Mouse (Mus musculus): ENCODE results near the gene Itga9.

GRCm38 (mm10) chr9:118926111-118926650 lies 319.7 kb downstream of the Itga9 start, which contains the start of gene Ctdspl:
- TF ChIP-seq CTCF (IDR thresholded peaks at IDR 0.05; ENCODE audit: borderline replicate concordance, control insufficient read depth, extremely low read depth, insufficient read depth, low read length, poor library complexity) (no peak; the same call in 1 of the 2 replicates), POLR2A (IDR thresholded peaks at IDR 0.05; ENCODE audit: control insufficient read depth, extremely low read depth, insufficient read depth, low read length, poor library complexity) (no peak)

Measured in thymus, adult 2 months (tissue).